Mouse (Mus musculus): ENCODE measurements at regions not wholly inside any gene's neighbourhood (a gene's known extent, or its start where the extent isn't known, plus 50 kb on each side); places are given as distances from the start of the nearest gene placed in this dataset.

DNA sequence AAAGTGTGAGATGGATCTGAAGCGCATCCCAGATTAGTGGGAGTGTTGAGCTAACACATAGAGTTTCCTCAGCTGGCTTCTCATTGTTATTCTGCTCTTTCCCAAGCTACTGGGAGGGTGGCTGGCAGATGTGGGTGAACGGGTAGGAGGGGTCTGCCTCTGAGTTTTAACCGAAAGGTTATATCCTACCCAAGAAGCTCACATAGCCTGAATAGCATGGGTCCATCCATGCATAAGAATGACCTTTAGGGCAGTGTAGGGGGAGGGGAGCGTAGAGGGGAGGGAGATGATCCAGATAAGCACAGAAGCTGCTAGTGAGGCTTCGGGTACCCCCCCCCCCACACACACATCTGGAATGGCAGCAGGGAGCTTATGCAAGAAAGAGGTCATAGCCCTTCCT lies 113.2 kb upstream of the Sh3bp4 start:
- H3K9me3 ChIP-seq (replicated peaks; ENCODE audit: control insufficient read depth, insufficient read depth, low read length, poor library complexity, severe bottlenecking) = no peaks in the 10 kb centered on the region
- peaks cover 9% of the 10 kb centered on the region for H3K4me1 ChIP-seq (ENCODE audit: control insufficient read depth, insufficient read depth, low read length)
- H3K4me3 ChIP-seq (ENCODE audit: low read depth, low read length) = no peak overlapping the region
- H3K36me3 ChIP-seq (ENCODE audit: control insufficient read depth, insufficient read depth, low read length, poor library complexity, severe bottlenecking) = no peaks in the 10 kb centered on the region
- H3K9ac ChIP-seq (ENCODE audit: low read depth, poor library complexity, severe bottlenecking) = no peak overlapping the region
- no peaks in the 10 kb centered on the region for H3K27me3 ChIP-seq (ENCODE audit: control insufficient read depth, insufficient read depth, low read length, poor library complexity, severe bottlenecking)
- H3K27ac ChIP-seq (ENCODE audit: insufficient read depth, low read length) = no peak overlapping the region
- TF ChIP-seq EP300 (IDR thresholded peaks at IDR 0.05; ENCODE audit: insufficient read depth, low read depth, low read length) = no peak

DNA sequence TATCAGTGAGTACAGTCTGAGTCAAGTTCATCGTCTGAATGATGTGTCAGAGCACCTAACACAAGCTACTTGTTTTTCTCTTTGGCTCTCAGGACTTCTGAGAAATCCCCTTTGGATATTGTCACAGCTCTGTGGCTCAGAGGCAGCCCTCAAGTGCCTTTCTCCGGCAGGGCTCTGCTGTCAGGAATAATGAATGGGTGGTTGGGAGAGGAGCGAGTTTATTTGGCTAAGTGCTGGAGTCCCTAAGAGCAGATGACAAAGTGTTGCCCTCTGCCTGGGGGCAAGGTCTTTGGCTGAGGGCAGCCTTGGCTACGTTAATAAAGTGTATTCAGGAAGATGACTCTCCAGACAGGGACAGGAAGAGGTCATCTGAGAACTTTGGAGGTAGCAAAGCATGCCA lies 110.5 kb upstream of the Sh3bp4 start:
- H3K4me1 ChIP-seq (ENCODE audit: control insufficient read depth, insufficient read depth, low read length) = peaks cover 9% of the 10 kb centered on the region
- no peaks in the 10 kb centered on the region for H3K27me3 ChIP-seq (ENCODE audit: control insufficient read depth, insufficient read depth, low read length, poor library complexity, severe bottlenecking)
- H3K9me3 ChIP-seq (replicated peaks; ENCODE audit: control insufficient read depth, insufficient read depth, low read length, poor library complexity, severe bottlenecking) = no peaks in the 10 kb centered on the region
- H3K27ac ChIP-seq (ENCODE audit: insufficient read depth, low read length) = no peak overlapping the region
- TF ChIP-seq POLR2A (IDR thresholded peaks at IDR 0.05; ENCODE audit: insufficient read depth, low read length) (no peak), CTCF (IDR thresholded peaks at IDR 0.05; ENCODE audit: low read depth, low read length) (no peak), EP300 (IDR thresholded peaks at IDR 0.05; ENCODE audit: insufficient read depth, low read depth, low read length) (no peak)
- H3K4me3 ChIP-seq (ENCODE audit: low read depth, low read length) = no peak overlapping the region
- H3K9ac ChIP-seq (ENCODE audit: low read depth, poor library complexity, severe bottlenecking) = no peak overlapping the region
- no peaks in the 10 kb centered on the region for H3K36me3 ChIP-seq (ENCODE audit: control insufficient read depth, insufficient read depth, low read length, poor library complexity, severe bottlenecking)

DNA sequence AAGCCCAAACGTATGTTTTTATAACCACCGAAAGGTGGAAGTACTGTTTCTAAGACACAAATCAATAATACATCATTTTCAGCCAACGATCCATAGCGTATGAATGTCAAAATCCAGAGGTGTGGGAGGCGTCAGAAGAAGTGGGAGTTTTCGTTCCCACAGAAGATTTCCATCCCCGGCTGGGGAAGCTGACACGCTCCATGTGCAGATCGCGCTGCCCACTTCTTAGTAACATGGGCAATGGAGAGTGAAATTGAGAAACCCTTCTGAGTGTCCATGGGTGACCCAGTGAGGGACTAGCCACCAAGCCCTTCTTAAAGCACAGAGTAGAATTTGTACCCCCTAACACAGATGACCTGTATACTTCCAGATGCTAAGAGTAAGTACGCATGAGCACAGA lies 110.1 kb upstream of the Sh3bp4 start:
- Histone ChIP-seq H3K4me1 (ENCODE audit: control insufficient read depth, insufficient read depth, low read length) (peaks cover 9% of the 10 kb centered on the region), H3K9me3 (replicated peaks; ENCODE audit: control insufficient read depth, insufficient read depth, low read length, poor library complexity, severe bottlenecking) (no peaks in the 10 kb centered on the region), H3K27ac (ENCODE audit: insufficient read depth, low read length) (no peak overlapping the region), H3K27me3 (ENCODE audit: control insufficient read depth, insufficient read depth, low read length, poor library complexity, severe bottlenecking) (no peaks in the 10 kb centered on the region), H3K36me3 (ENCODE audit: control insufficient read depth, insufficient read depth, low read length, poor library complexity, severe bottlenecking) (no peaks in the 10 kb centered on the region), H3K9ac (ENCODE audit: low read depth, poor library complexity, severe bottlenecking) (no peak overlapping the region), H3K4me3 (ENCODE audit: low read depth, low read length) (no peak overlapping the region)
- TF ChIP-seq CTCF (IDR thresholded peaks at IDR 0.05; ENCODE audit: low read depth, low read length) (no peak), POLR2A (IDR thresholded peaks at IDR 0.05; ENCODE audit: insufficient read depth, low read length) (no peak), EP300 (IDR thresholded peaks at IDR 0.05; ENCODE audit: insufficient read depth, low read depth, low read length) (no peak)

DNA sequence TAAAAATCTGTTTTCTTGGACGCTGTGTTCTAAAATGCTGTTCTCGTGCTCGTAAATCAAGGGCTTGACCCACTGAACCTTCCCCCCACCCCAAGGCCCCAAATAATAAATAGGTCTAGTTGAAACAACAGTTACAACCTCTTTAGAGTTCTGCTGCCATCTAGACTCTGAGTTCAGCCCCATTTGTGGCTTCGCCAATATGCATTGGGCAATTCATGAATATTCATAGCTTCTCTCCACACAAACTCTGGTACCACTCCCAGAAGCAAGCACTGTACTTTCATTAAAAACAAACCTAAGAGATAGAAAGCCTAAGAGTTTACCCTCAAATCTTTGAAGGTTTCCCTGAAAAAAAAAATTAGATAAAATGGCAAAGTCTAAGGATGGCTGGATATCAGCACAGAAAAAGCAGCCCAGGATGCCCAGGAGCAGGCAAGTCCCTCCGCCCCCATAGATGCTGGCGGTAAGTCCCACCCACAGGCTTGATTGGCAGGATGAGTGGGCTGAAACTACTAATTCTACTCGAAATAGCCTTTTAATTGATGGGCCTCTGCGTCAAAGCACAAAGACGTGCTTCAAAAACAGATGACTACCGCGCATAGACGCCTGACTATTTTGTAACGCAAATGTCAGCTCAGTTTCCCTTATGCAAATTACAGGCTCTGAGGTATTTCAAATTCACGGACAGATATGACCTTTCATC lies 106.0 kb upstream of the Sh3bp4 start:
- no peak overlapping the region for H3K9ac ChIP-seq (ENCODE audit: low read depth, poor library complexity, severe bottlenecking)
- no peak for TF ChIP-seq EP300 (IDR thresholded peaks at IDR 0.05; ENCODE audit: insufficient read depth, low read depth, low read length)
- no peak for TF ChIP-seq POLR2A (IDR thresholded peaks at IDR 0.05; ENCODE audit: insufficient read depth, low read length)
- no peak for TF ChIP-seq CTCF (IDR thresholded peaks at IDR 0.05; ENCODE audit: low read depth, low read length)
- no peak overlapping the region for H3K27ac ChIP-seq (ENCODE audit: insufficient read depth, low read length)
- H3K4me1 ChIP-seq (ENCODE audit: control insufficient read depth, insufficient read depth, low read length) = peaks cover 4% of the 10 kb centered on the region
- H3K9me3 ChIP-seq (replicated peaks; ENCODE audit: control insufficient read depth, insufficient read depth, low read length, poor library complexity, severe bottlenecking) = 0 out of 2 replicates have a peak, but pooled peaks cover 2% of the 10 kb centered on the region
- no peaks in the 10 kb centered on the region for H3K27me3 ChIP-seq (ENCODE audit: control insufficient read depth, insufficient read depth, low read length, poor library complexity, severe bottlenecking)
- H3K36me3 ChIP-seq (ENCODE audit: control insufficient read depth, insufficient read depth, low read length, poor library complexity, severe bottlenecking) = no peaks in the 10 kb centered on the region
- H3K4me3 ChIP-seq (ENCODE audit: low read depth, low read length) = no peak overlapping the region

DNA sequence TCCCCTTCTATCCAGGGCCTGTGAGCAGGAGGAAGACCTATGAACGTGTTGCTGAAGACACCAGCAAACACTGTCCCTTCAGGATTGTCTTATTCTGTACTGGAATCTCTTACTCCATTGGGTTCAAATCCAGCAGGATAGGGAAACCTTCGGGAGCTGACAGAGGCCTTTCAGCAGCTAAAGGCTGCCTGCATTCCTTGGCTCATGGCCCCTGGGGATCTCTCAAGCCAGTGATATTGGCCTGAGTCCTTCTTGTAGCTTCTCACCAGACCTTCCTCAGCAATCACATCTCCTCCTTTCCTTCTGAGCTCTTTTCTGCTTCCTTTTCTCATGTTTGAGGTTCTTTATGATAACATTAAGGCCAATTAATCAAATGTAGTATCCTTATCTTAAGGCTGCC lies 103.8 kb upstream of the Sh3bp4 start:
- TF ChIP-seq POLR2A (IDR thresholded peaks at IDR 0.05; ENCODE audit: insufficient read depth, low read length) (no peak), CTCF (IDR thresholded peaks at IDR 0.05; ENCODE audit: low read depth, low read length) (no peak), EP300 (IDR thresholded peaks at IDR 0.05; ENCODE audit: insufficient read depth, low read depth, low read length) (no peak)
- no peak overlapping the region for H3K9ac ChIP-seq (ENCODE audit: low read depth, poor library complexity, severe bottlenecking)
- H3K4me3 ChIP-seq (ENCODE audit: low read depth, low read length) = no peak overlapping the region
- 0 out of 2 replicates have a peak, but pooled peaks cover 2% of the 10 kb centered on the region for H3K9me3 ChIP-seq (replicated peaks; ENCODE audit: control insufficient read depth, insufficient read depth, low read length, poor library complexity, severe bottlenecking)
- H3K36me3 ChIP-seq (ENCODE audit: control insufficient read depth, insufficient read depth, low read length, poor library complexity, severe bottlenecking) = no peaks in the 10 kb centered on the region
- H3K27me3 ChIP-seq (ENCODE audit: control insufficient read depth, insufficient read depth, low read length, poor library complexity, severe bottlenecking) = no peaks in the 10 kb centered on the region
- H3K4me1 ChIP-seq (ENCODE audit: control insufficient read depth, insufficient read depth, low read length) = peaks cover 2% of the 10 kb centered on the region
- H3K27ac ChIP-seq (ENCODE audit: insufficient read depth, low read length) = no peak overlapping the region

DNA sequence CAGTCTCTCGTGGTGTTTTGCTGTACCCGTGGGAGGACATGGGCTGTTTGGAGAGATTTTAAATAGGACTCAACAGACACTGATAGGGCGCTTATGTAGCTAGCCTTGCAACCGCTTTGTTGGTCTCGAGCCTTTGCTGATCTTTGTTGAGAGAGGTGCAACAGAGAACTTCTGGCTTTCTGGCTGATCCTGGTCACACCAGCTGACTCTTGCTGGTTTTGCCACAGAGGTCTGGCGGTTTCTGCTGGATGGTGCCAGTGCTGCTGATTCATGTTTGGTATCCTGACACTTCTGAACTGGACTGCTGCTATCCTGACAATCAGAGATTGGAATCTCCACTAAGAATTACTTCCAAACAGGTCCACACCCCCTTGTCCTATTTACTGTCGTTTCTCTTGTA lies 102.1 kb upstream of the Sh3bp4 start:
- Histone ChIP-seq H3K27me3 (ENCODE audit: control insufficient read depth, insufficient read depth, low read length, poor library complexity, severe bottlenecking) (no peaks in the 10 kb centered on the region), H3K4me3 (ENCODE audit: low read depth, low read length) (no peak overlapping the region), H3K4me1 (ENCODE audit: control insufficient read depth, insufficient read depth, low read length) (peaks cover 2% of the 10 kb centered on the region), H3K9me3 (replicated peaks; ENCODE audit: control insufficient read depth, insufficient read depth, low read length, poor library complexity, severe bottlenecking) (0 out of 2 replicates have a peak, but pooled peaks cover 2% of the 10 kb centered on the region), H3K9ac (ENCODE audit: low read depth, poor library complexity, severe bottlenecking) (no peak overlapping the region), H3K27ac (ENCODE audit: insufficient read depth, low read length) (no peak overlapping the region), H3K36me3 (ENCODE audit: control insufficient read depth, insufficient read depth, low read length, poor library complexity, severe bottlenecking) (no peaks in the 10 kb centered on the region)
- TF ChIP-seq EP300 (IDR thresholded peaks at IDR 0.05; ENCODE audit: insufficient read depth, low read depth, low read length) (no peak), POLR2A (IDR thresholded peaks at IDR 0.05; ENCODE audit: insufficient read depth, low read length) (no peak), CTCF (IDR thresholded peaks at IDR 0.05; ENCODE audit: low read depth, low read length) (no peak)

Measured in ES-Bruce4 (cell line).